In genomic region chr9:94993575-94993974, GRCm38 (mm10) we compare ENCODE assay signal across 33 mouse cellular contexts.
DNase-seq lines count a peak whose midpoint lies in the region; ATAC-seq and TF ChIP-seq lines count a peak whose summit lies in the region.
"Had no signal": no experiment of that assay in that cellular context is flagged by ENCODE, and none has a peak within 500 bp of the region (broad histone marks: within the 10 kb centered on the region; RNA-seq: fewer than 3 reads in every experiment).

No protein-coding gene starts in this region.

- H3K9ac ChIP-seq in liver, adult 2 months (ENCODE audit: low read depth, low read length): no peak overlapping the region
- no peak overlapping the region for H3K9ac ChIP-seq in intestine, embryonic 16.5 days (ENCODE audit: low read depth, low read length)
- no peak overlapping the region for H3K9ac ChIP-seq in forebrain, embryonic 14.5 days (ENCODE audit: low read length)
- H3K9ac ChIP-seq: embryonic facial prominence, embryonic 15.5 days; forebrain, embryonic 12.5 days; heart, embryonic 15.5 days; hindbrain, embryonic 15.5 days; intestine, embryonic 15.5 days; lung, embryonic 15.5 days; midbrain, embryonic 12.5 days; neural tube, embryonic 13.5 days had no signal

- no peaks in the 10 kb centered on the region for H3K9me3 ChIP-seq in intestine, embryonic 16.5 days (ENCODE audit: control insufficient read depth, low read length)
- no peaks in the 10 kb centered on the region for H3K9me3 ChIP-seq in forebrain, embryonic 14.5 days (replicated peaks; ENCODE audit: control insufficient read depth, low read length)
- H3K9me3 ChIP-seq: embryonic facial prominence, embryonic 10.5 days; embryonic facial prominence, embryonic 15.5 days; forebrain, embryonic 12.5 days; heart, embryonic 10.5 days; heart, embryonic 15.5 days; hindbrain, embryonic 15.5 days; intestine, embryonic 15.5 days; lung, embryonic 15.5 days; midbrain, embryonic 12.5 days; neural tube, embryonic 13.5 days had no signal

- H3K4me1 ChIP-seq in liver, adult 2 months (ENCODE audit: control insufficient read depth, insufficient read depth, low read length): no peaks in the 10 kb centered on the region
- no peaks in the 10 kb centered on the region for H3K4me1 ChIP-seq in intestine, embryonic 16.5 days (ENCODE audit: control insufficient read depth, insufficient read depth, low read length)
- H3K4me1 ChIP-seq in forebrain, embryonic 14.5 days (ENCODE audit: control insufficient read depth, insufficient read depth, low read length): no peaks in the 10 kb centered on the region
- H3K4me1 ChIP-seq: embryonic facial prominence, embryonic 10.5 days; embryonic facial prominence, embryonic 15.5 days; forebrain, embryonic 12.5 days; heart, embryonic 10.5 days; heart, embryonic 15.5 days; hindbrain, embryonic 15.5 days; intestine, embryonic 15.5 days; lung, embryonic 15.5 days; midbrain, embryonic 12.5 days; neural tube, embryonic 13.5 days had no signal

- H3K27me3 ChIP-seq in liver, adult 2 months (ENCODE audit: control insufficient read depth, insufficient read depth, low read length): no peaks in the 10 kb centered on the region
- no peaks in the 10 kb centered on the region for H3K27me3 ChIP-seq in intestine, embryonic 16.5 days (replicated peaks; ENCODE audit: control insufficient read depth, insufficient read depth, low read length)
- H3K27me3 ChIP-seq in forebrain, embryonic 14.5 days (replicated peaks; ENCODE audit: control insufficient read depth, insufficient read depth, low read length): no peaks in the 10 kb centered on the region
- H3K27me3 ChIP-seq: CH12.LX; embryonic facial prominence, embryonic 15.5 days; forebrain, embryonic 12.5 days; heart, embryonic 15.5 days; hindbrain, embryonic 15.5 days; intestine, embryonic 15.5 days; lung, embryonic 15.5 days; midbrain, embryonic 12.5 days; neural tube, embryonic 13.5 days; Patski had no signal

- no peak for TF ChIP-seq POLR2A in liver, adult 2 months (IDR thresholded peaks at IDR 0.05; ENCODE audit: extremely low read depth, insufficient read depth, low read length)

- TF ChIP-seq CTCF in liver, adult 2 months (IDR thresholded peaks at IDR 0.05; ENCODE audit: low read depth, low read length): no peak

- WGBS in liver, adult 2 months: 74% methylated on average over 4 of the region's 4 CpGs
- 91% methylated on average over 4 of the region's 4 CpGs for WGBS in intestine, embryonic 16.5 days
- WGBS in forebrain, embryonic 14.5 days: 96% methylated on average over 4 of the region's 4 CpGs

- no peak overlapping the region for H3K27ac ChIP-seq in liver, adult 2 months (replicated peaks; ENCODE audit: insufficient read depth, low read depth, low read length)
- H3K27ac ChIP-seq in intestine, embryonic 16.5 days (ENCODE audit: low read length): no peak overlapping the region
- H3K27ac ChIP-seq in forebrain, embryonic 14.5 days (ENCODE audit: low read depth, low read length): no peak overlapping the region
- H3K27ac ChIP-seq: embryonic facial prominence, embryonic 10.5 days; embryonic facial prominence, embryonic 15.5 days; forebrain, embryonic 12.5 days; heart, embryonic 10.5 days; heart, embryonic 15.5 days; hindbrain, embryonic 15.5 days; intestine, embryonic 15.5 days; lung, embryonic 15.5 days; macrophage; midbrain, embryonic 12.5 days; neural tube, embryonic 13.5 days; stomach, postnatal 0 days had no signal

- peak; percentile 1 for DNase-seq in liver, adult 2 months (ENCODE audit: extremely low read depth, low read depth, low spot score)
- DNase-seq in liver: no peak
- DNase-seq in induced T-regulatory cell, adult 2 months (ENCODE audit: low read depth): peak; percentile 23
- no peak for DNase-seq in forebrain, embryonic 14.5 days (ENCODE audit: low spot score)
- no peak for DNase-seq in embryo, embryonic 10 days (ENCODE audit: low spot score)
- DNase-seq: adrenal gland, postnatal 25 days; cerebellum, adult 18-20 months; cerebellum, postnatal 10 days; gastrocnemius, postnatal 10 days; kidney, adult 8-10 months; kidney, postnatal 10 days; layer of hippocampus, adult 9-11 months; right cerebral cortex, postnatal 4 days; thymus, adult 2 months; thymus, postnatal 4 days had no signal

- no peak overlapping the region for H3K4me3 ChIP-seq in liver, adult 2 months (ENCODE audit: insufficient read depth, low read depth, low read length)
- no peak overlapping the region for H3K4me3 ChIP-seq in intestine, embryonic 16.5 days (ENCODE audit: low read length)
- no peak overlapping the region for H3K4me3 ChIP-seq in forebrain, embryonic 14.5 days (ENCODE audit: low read depth, low read length)
- H3K4me3 ChIP-seq: embryonic facial prominence, embryonic 10.5 days; embryonic facial prominence, embryonic 15.5 days; forebrain, embryonic 12.5 days; heart, embryonic 10.5 days; heart, embryonic 15.5 days; hindbrain, embryonic 15.5 days; intestine, embryonic 15.5 days; lung, embryonic 15.5 days; midbrain, embryonic 12.5 days; myocyte; neural tube, embryonic 13.5 days had no signal

- no peaks in the 10 kb centered on the region for H3K79me2 ChIP-seq in liver, adult 2 months (ENCODE audit: control insufficient read depth, insufficient read depth, low read length)

- no peaks in the 10 kb centered on the region for H3K36me3 ChIP-seq in liver, adult 2 months (ENCODE audit: control insufficient read depth, insufficient read depth, low read length)
- no peaks in the 10 kb centered on the region for H3K36me3 ChIP-seq in intestine, embryonic 16.5 days (ENCODE audit: control insufficient read depth, insufficient read depth, low read length)
- no peaks in the 10 kb centered on the region for H3K36me3 ChIP-seq in forebrain, embryonic 14.5 days (ENCODE audit: control insufficient read depth, insufficient read depth, low read length)
- H3K36me3 ChIP-seq: embryonic facial prominence, embryonic 10.5 days; embryonic facial prominence, embryonic 15.5 days; forebrain, embryonic 12.5 days; heart, embryonic 10.5 days; heart, embryonic 15.5 days; hindbrain, embryonic 15.5 days; intestine, embryonic 15.5 days; lung, embryonic 15.5 days; midbrain, embryonic 12.5 days; neural tube, embryonic 13.5 days had no signal

- H3K4me2 ChIP-seq in intestine, embryonic 16.5 days (ENCODE audit: low read depth, low read length): no peak overlapping the region
- H3K4me2 ChIP-seq in forebrain, embryonic 14.5 days (ENCODE audit: low read length): no peak overlapping the region
- H3K4me2 ChIP-seq: embryonic facial prominence, embryonic 15.5 days; forebrain, embryonic 12.5 days; heart, embryonic 15.5 days; hindbrain, embryonic 15.5 days; intestine, embryonic 15.5 days; liver, embryonic 11.5 days; lung, embryonic 15.5 days; midbrain, embryonic 12.5 days; neural tube, embryonic 13.5 days had no signal

- peak; percentile 54 for ATAC-seq in activated CD4-positive, CD25-positive, alpha-beta regulatory T cell, adult 4 months
- no peak for ATAC-seq in intestine, embryonic 16.5 days
- no peak for ATAC-seq in forebrain, embryonic 14.5 days
- ATAC-seq: intestine, embryonic 15.5 days; Patski had no signal

Comparison
In these comparisons a context has a peak if more than half of its experiments do, and no peak if none do; other contexts are left out.
1. DNase-seq: peak in liver, adult 2 months (single experiment) and induced T-regulatory cell, adult 2 months (single experiment); none in liver (single experiment), forebrain, embryonic 14.5 days (single experiment) and embryo, embryonic 10 days (single experiment).